Mouse (Mus musculus): ENCODE measurements around the gene Hs3st5.

- TF ChIP-seq CTCF (IDR thresholded peaks at IDR 0.05; ENCODE audit: control insufficient read depth, insufficient read depth, low read length), result no peak
- TF ChIP-seq POLR2A (IDR thresholded peaks at IDR 0.05; ENCODE audit: borderline replicate concordance, control insufficient read depth, low read depth, low read length), result no peak
These were observed 48.6 kb downstream of the Hs3st5 start for GRCm38 (mm10) chr10:36554941-36555888.

Measured in bone marrow, adult 2 months (tissue).